Mouse (Mus musculus) myocyte (in vitro differentiated cells): ENCODE measurements around the gene Cr1l.

Experiments
- POLR2A ChIP-seq: IDR thresholded peaks from one replicate; pipeline ENCODE4 v1.6.1; 2011; ENCODE audit warnings: low read depth, mild to moderate bottlenecking, control low read depth, moderate library complexity; ENCODE audit not compliant: insufficient read length
- USF1 ChIP-seq: IDR thresholded peaks from one replicate; pipeline ENCODE4 v1.6.1; 2011; ENCODE audit warnings: low read depth, mild to moderate bottlenecking, control low read depth, moderate library complexity

GRCm38 (mm10) chr1:195175980-195176931, 44.9 kb upstream of the Cr1l start, which contains the start of gene Cr2:
- no peak for TF ChIP-seq POLR2A
- TF ChIP-seq USF1: no peak
